Mouse (Mus musculus): ENCODE results near the gene Acrbp. TPM values are rescaled to one million over a fixed set of nuclear protein-coding genes. Genes with fewer than 3 reads are reported as not detected.
"Not testable (repeated sequence)": the region's sequence is repeated elsewhere in the genome, so short reads cannot be mapped to it uniquely, and the experiment has no call there.

Acrbp gene
- polyA plus RNA-seq (2015; fragmentation: Nextera tagmentation; extraction: Ambion mirVana): 9.2 and 10.2 TPM in 2 replicates

DNA sequence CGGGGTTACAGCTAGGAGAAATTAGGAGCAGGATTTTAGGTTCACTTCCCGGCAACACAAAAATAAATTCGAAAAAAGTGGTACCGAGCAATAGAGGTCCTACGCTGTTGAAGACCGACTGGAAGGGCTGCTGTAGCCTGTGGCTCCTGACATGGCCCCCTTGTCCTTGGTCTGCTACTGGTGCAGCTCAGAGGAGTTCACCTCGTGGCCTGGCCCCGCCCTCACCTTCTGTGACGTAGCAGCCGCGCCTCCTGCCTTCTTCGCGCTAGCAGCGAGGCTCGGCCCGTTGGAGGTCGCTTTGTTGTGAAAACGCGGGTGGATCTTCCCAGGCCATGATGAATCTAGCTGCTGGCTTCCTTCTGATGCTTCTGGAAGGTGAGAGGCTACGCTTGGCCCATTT lies at the start of gene Acrbp:
TSS of gene Acrbp (plus strand) at position 12 of the 400 bp plus-strand sequence.
- peak; percentile 35 for DNase-seq (ENCODE audit: low spot score)

DNA sequence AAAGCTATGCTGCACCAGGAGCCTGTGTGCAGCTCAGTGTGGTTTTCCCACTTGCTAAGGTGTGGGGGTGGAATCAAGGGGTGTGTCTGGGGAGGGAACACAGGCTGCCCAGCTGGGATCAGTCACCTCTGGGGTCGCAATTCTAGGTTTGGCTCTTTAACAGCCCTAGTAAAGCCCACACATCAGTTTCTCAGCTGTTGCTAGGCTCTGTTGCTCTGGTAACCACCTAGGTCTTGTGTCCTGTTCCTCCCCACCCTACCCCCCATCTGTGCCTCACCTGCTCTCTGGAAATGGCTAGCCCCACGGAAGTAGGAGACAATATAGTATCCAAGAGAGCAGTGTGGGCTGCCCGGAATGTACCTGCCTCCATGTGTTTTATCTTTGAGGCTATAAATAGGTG lies 45.8 kb upstream of the Acrbp start:
- no peak for DNase-seq (ENCODE audit: low spot score)

DNA sequence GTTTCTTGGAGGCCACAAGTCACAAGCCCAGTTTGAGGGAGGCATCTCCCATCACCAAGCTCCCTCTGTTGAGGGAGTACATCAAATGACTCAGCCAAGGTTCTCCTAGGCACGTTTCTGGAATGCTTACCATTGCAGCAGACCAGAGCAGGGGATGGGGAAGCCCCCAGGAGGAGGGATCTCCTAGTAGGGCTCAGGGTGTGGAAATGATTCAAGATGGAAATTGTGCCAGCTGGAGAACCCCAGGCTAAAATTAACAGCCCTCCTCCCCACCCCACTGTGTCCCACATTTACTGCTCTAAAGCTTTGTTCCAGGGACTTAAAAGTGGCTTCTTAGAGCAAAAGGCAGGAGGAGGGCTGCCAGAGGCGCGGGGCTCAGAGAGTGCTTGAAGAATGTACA lies 44.4 kb upstream of the Acrbp start:
- DNase-seq (ENCODE audit: low spot score): no peak

DNA sequence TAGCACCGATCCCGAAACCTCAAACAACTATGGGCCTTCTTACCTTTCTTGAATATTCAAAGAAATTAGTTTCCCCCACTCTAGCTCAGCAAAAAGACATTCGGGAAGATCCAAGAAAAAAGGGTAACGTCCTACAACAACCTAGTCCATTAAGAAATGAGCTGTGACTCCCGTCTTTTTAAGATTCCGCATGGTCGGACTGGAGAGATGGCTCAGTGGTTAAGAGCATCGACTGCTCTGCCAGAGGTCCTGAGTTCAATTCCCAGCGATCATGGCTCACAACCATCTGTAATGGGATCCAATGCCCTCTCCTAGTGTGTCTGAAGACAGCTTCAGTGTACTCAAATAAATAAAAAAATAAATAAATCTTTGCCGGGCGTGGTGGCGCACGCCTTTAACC lies 41.4 kb upstream of the Acrbp start:
- no peak for DNase-seq (ENCODE audit: low spot score)

DNA sequence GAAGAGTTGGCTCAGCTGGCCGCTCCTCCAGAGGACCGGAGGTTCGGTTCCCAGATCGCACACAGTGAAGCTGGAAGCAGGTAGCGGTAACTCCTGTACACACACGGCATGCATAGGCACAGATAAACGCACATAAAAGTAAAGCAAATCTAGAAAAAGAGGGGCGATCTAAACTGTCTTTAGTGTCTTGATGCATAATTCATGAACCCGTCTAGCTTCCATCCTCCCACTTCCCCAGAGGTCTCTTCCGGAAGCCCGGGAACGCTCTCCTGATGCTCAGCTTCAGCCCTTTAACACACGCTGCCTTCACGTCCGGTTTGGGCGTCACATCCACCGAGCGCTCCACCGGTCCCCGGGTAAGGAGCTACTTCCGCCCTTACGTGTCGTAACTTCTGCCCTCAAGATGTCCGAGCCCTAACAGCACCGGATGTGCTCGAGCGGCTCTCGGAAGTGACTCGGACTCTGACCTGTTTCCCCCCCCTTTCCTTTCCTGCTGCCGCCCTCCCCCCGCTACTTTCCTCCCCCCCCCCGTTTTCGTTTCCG lies 40.8 kb upstream of the Acrbp start:
- DNase-seq (ENCODE audit: low spot score): peak; percentile 98

DNA sequence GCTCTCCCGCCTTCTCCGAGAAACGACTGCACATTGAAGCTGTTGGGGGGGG lies 40.5 kb upstream of the Acrbp start, which contains the start of gene Zfp384:
TSS of gene Zfp384 (plus strand) at position 17 of the 52 bp plus-strand sequence.
- DNase-seq (ENCODE audit: low spot score): no peak

DNA sequence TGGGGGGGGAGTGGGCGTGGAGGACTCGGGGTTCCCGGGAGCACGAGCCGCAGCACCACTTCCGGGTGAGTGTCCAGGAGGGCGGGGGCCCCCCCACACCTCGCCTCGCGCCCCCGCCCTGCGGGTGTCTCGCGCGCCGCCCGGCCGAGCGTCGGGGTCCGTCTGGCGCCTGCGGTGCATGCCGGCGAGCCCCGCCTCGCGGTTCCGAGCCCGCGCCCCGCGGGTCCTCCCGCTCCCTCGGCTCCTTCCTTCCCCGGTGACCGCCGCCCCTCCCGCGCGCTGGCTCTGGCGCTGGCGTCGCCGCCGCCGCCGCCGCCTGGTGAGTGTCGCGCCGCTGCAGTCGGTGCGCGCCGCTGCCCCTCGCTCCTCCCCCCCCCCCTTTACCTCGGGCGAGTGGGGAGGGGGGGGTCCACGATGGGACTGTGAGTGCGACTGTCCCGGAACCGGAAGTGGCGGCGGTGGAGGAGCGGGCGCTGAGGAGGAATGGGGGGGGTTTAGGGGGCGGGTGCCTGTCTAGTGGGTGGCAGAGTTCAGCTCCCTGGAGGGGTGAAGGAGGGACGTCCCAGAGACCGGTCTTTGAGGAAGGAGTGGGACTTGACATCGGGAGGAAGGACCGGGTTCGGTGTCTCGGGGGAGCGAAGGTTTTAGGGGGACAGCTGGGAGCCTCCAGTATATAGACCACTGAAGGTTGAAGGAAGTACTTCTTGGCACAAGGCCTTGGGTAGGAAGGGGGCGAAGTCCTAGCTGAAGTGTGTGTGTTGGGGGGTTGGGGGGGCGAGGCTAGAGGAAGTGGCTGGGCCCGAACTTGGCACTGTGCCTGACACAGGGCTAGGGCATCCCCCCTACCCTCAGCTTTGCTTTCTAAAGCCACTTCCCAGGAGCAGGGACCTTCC lies 40.1 kb upstream of the Acrbp start:
- DNase-seq (ENCODE audit: low spot score): peak; percentile 89

DNA sequence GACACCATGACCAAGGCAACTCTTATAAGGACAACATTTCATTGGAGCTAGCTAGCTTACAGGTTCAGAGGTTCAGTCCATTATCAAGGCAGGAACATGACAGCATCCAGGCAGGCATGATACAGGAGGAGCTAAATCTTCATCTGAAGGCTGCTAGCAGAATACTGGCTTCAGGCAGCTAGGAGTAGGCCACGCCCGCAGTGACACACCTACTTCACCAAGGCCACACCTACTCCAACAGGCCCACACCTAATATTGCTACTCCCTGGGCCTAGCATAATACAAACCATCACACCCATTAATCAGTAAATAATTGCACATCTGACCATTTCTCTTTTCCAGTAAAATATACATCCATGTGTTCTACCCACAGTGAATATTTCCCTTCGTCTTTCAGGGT lies 31.8 kb upstream of the Acrbp start:
- DNase-seq (ENCODE audit: low spot score): no peak

DNA sequence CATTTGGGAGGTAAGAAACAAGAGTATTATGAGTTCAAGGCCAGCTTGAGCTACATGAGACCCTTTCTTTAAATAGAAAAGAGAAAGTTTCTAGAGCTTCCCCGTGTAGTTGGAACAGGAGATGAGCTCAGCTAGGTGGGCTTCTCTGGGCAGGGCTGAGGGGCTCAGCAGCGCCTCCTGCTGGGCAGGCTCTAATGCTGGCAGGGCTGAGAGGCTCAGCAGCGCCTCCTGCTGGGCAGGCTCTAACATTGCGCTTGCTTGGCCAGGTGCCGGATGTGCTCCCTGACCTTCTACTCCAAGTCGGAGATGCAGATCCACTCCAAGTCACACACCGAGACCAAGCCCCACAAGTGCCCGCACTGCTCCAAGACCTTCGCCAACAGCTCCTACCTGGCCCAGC lies 19.0 kb upstream of the Acrbp start:
- DNase-seq (ENCODE audit: low spot score): peak; percentile 81

DNA sequence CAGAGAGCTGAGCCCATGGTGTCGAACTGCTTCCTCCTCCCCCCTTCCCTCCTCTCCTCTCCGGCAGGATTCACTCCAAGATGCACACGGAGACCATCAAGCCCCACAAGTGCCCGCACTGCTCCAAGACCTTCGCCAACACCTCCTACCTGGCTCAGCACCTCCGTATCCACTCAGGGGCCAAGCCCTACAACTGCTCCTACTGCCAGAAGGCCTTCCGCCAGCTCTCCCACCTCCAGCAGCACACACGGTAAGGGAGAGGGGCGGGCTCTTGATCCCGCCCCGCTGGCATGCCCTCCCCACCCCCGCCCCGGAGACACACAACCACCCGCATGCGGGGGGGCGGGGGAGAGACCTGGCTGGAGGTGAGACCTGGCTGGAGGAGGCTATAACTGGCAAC lies 17.9 kb upstream of the Acrbp start:
- no peak for DNase-seq (ENCODE audit: low spot score)

DNA sequence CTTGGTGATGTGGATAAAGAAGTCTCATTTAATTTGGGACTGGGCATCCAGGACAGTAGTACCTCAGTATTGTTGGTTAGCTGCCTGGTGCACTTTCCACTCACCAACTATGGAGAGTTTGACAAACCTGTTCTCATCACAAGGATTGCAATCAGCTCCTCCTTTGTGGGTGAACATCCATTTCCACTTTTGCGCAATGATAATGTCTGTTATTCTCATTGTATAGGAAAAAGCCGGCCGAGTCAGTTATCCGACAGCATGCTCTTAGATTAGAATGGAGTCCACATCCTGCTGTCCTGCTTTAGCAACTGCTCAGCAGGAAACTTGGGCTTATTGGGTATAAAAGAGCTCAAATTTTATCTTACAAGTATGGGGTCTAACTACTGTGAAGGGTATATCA lies 10.8 kb upstream of the Acrbp start:
- no peak for DNase-seq (ENCODE audit: low spot score)

DNA sequence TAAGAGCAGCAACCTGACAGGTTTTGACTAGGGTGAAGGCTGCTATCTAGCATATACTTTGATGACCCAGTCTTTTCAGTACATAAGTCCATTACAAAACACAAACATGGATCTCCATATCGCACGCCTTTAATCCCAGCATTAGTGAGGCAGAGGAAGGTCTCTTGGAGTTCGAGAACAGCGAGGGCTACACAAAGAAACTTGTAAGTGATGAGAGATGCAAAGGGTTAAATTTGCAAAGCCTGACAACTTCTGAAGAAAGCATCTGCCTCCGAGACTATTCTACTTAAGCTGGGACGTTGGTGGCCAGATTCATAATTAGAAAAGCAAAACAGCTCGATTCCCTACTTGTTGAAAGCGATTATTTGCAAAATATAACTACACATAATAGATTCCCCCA lies 10.4 kb upstream of the Acrbp start:
- DNase-seq (ENCODE audit: low spot score): no peak

DNA sequence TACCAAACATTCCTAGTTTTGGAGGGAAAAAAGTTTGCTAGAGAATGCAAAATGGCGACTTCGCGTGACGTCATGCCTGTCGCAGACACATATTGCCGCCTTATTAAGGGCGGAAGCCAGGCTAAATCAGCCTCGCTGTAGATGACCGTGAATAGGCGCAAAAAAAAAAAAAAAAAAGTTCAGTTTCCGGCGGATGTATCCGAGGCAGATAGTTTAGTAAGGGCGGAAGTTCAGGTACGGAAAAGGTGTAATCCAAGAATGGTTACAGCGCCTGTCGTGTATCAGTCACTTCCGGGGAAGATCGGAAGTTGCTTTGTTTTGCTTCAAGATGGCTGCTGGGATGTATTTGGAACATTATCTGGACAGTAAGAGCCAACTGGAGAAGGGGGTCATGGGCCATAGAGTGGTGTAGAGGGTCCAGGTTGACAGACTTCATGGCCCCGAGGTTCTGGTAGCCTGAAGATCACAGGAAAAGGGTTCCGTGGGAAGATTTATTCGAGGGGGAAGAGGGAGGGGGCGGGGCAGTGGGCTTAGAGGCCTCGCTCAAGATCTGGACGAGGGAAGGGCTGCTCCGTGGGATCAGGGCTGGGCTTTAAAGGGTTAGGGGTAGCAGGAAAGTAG lies 9.8 kb upstream of the Acrbp start, which contains the start of gene Ing4:
TSS of gene Ing4 (plus strand) at position 228 of the 621 bp plus-strand sequence.
- DNase-seq (ENCODE audit: low spot score): peak; percentile 96

DNA sequence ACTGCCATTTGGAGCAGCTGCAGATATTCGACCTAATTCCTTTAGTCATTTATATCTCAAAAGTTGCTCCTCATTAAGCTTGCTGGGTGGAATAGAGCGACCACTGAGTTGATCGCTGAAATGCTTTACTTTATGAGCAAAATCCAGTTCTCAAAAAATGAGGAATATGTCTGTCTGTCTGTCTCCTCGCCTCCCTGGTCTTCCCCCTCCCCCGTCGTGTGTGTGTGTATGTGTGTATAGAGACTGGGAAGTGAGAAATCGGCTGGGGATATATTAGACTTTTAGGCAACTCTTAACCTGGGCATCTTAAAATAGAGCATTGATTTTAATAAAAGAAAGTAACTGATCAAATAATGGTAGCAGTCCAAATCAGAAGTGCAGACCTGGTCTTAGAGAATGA lies 9.3 kb upstream of the Acrbp start:
- DNase-seq (ENCODE audit: low spot score): no peak

DNA sequence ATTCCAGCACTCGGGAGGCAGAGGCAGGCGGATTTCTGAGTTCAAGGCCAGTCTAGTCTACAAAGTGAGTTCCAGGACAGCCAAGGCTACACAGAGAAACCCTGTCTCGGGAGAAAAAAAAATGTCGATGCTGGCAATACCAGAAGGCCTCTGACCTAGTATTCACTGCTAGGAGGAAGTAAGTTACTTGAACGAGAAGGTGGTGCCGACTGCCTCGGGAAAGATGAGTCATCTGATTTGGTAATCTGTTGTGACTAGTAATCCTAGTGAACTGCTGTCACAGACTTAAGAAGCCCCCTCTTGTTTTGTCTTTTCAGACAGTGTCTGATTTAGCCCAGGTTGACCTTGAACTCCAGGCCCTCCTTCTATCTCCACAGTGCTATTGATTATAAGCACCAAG lies 8.4 kb upstream of the Acrbp start:
- no peak for DNase-seq (ENCODE audit: low spot score)

DNA sequence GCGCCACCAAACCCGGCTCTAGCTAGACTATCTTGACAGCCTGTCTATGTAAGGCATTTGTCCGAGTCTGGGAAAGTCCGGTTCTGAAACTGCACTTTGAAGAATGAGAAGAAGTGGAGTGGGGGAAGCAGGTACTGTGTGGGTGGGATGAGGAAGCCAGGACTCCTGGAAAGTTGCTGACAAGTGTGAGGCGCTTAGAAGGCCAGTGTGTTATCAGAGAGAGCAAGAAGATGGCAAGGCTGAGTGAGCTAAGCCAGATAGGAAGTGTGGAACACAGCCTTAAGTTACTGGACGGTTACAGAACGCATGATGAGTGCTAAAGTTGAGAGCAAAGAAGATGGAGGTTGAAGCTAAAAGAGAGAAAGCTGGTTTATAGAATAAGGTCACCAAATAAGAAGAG lies 7.4 kb upstream of the Acrbp start:
- no peak for DNase-seq (ENCODE audit: low spot score)

DNA sequence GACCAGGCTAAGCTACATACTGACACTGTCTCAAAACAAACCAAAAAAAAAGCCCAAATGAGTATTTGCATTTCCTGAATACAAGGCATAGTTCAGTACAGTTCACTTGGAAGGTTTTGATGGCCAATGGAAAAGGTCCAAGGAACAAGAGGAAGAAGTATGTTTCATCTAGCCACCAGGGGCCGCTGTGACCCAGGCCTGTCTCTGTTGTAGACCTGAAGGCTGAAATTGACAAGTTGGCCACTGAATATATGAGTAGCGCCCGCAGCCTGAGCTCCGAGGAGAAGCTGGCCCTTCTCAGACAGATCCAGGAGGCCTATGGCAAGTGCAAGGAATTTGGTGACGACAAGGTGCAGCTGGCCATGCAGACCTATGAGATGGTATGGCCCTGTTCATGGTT lies 2.8 kb upstream of the Acrbp start:
- DNase-seq (ENCODE audit: low spot score): peak; percentile 74

DNA sequence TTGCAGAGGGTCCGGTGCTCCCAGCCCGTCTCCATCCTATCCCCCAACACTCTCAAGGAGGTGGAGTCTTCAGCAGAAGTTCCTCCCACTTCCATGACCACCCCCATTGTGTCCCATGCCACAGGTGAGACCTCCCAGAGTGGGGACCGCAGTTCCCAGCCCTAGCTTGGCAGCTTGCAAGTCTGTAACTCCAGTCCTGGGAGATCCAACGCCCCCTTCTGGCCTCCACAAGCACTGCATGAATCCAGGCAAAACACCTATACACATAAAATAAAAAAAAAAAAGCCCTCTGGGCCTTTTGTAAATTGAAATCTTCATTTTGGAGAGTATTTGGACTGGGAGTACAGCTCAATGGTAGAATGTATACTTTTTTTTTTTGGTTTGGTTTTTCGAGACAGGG lies 1.7 kb downstream of the Acrbp start:
- peak; percentile 20 for DNase-seq (ENCODE audit: low spot score)

DNA sequence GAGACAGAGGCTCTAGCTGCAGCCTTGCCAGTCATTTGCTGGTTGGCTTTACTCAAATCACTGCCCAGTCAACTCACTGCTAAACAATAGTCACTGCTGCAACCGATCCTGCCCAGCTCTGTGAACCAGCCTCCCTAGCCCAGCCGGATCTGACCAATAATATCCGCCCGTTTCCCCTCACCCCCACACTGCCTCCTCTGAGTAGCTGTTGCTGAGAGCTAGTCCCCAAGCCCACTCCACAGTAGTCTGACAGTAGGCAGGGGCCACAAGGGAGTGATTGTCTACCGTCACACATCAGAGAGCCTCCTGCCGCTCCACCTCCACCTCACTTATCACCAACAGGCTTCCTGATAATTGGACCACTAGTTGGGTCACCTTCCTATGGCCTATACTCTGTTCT lies 12.0 kb downstream of the Acrbp start:
- no peak for DNase-seq (ENCODE audit: low spot score)

DNA sequence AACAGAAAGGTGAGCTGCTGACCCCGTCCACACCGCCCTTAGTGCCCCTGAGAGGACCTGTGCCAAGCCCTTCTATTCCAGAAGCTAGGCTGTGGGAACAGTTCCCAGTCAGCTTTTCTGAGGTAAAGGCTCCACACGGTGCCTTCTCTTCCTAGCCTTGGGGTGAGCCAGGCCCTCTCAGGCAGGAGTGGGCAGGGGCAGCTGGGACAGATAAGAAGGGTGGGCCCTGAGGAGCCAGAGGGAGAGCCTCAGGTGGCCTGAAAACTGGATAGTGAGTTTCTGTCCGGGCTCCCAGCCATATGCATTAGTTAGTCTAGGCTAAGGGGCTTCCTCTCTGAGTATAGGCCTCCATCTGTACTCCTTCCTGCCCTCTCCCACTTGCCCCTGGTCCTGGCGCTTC lies 13.0 kb downstream of the Acrbp start:
- DNase-seq (ENCODE audit: low spot score): no peak

DNA sequence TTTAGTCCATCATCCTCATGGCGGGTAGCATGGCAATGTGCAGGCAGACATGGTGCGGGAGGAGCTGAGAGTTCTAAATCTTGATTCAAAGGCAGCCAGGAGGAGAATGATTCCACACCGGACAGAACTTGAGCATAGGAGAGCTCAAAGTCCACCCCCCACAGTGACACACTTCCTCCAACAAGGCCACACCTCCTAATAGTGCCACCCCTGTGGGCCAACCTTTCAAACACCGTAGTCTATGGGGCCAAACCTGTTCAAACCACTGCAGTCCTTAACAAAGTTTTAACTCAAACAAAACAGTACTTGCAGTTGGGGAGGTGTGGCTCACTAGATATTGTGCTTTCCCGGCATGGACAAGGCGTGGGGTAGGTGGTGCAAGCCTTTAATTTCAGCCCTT lies 14.4 kb downstream of the Acrbp start:
- no peak for DNase-seq (ENCODE audit: low spot score)

DNA sequence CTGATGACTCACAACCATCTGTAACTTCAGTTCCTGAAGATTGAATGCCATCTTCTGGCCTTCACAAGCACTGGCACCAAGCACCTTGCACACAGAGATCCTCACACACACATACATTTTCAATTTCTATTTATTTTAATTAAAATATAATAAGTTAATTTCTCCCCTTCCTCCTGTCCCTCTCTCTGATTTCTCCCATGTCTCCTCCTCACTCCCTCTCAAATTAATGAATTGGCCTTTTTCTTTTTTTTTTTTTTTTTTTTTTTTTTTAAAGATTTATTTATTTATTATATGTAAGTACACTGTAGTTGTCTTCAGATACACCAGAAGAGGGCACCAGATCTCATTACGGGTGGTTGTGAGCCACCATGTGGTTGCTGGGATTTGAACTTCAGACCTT lies 15.7 kb downstream of the Acrbp start:
- DNase-seq (ENCODE audit: low spot score): not testable (repeated sequence)

DNA sequence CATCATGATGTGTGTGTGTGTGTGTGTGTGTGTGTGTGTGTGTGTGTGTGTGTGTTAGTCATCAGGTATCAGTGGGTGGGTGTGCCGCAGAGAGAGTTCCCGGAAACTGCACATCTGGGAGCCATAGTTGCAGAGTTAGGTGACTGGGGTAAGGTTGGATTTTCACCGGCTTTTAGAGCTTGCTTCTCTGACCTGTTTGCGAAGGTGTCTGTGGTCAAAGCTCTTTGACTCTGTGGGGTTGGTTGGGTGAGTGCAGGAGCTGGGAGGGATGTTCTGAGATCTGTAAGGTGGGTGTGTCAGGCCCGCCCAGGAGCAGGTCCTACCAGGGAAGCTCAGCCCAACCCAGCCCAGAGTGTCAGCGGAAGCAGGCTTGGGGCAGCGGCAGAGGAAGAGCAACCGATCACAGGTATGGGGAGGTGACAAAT lies 18.1 kb downstream of the Acrbp start, which contains the start of gene Lpar5:
TSS of gene Lpar5 (plus strand) at position 350 of the 425 bp plus-strand sequence.
- DNase-seq (ENCODE audit: low spot score): no peak
